Mouse (Mus musculus) kidney, adult 2 months (tissue): ENCODE data around the gene Rab11fip5. TPM values are rescaled to one million over a fixed set of nuclear protein-coding genes. Genes with fewer than 3 reads are reported as not detected.
A peak's percentile ranks its signal among the peaks of the same experiment; 100 is the strongest.

Experiments
- DNase-seq: peaks from one replicate; pipeline ENCODE4 v3.0.0; 2021
- H3K27ac ChIP-seq: fragments of 200-500 bp; 2 replicates; pipeline ENCODE4 v1.5.1; 2012; ENCODE audit warnings: low read depth, low read length, control low read depth, inconsistent platforms; ENCODE audit not compliant: insufficient read depth
- H3K27me3 ChIP-seq: fragments of 200-500 bp; replicated peaks from 2 replicates; pipeline ENCODE4 v1.6.1; 2012; ENCODE audit warnings: mild to moderate bottlenecking, moderate library complexity, low read length, inconsistent platforms; ENCODE audit not compliant: control insufficient read depth, insufficient read depth
- H3K36me3 ChIP-seq: fragments of 200-500 bp; 2 replicates; pipeline ENCODE4 v1.6.1; 2012; ENCODE audit warnings: mild to moderate bottlenecking, moderate library complexity, low read length, inconsistent platforms; ENCODE audit not compliant: control insufficient read depth, insufficient read depth
- H3K4me1 ChIP-seq: fragments of 200-500 bp; 2 replicates; pipeline ENCODE4 v1.6.1; 2011; ENCODE audit warnings: low read length; ENCODE audit not compliant: control insufficient read depth, insufficient read depth
- H3K4me3 ChIP-seq: fragments of 200-500 bp; 2 replicates; pipeline ENCODE4 v1.5.1; 2011; ENCODE audit warnings: mild to moderate bottlenecking, low read depth, low read length, control low read depth; ENCODE audit not compliant: insufficient read depth
- CTCF ChIP-seq: fragments of 200-500 bp; conservative IDR thresholded peaks from 2 replicates; pipeline ENCODE4 v1.5.1; 2011; ENCODE audit warnings: low read depth, mild to moderate bottlenecking, control low read depth, low read length, moderate library complexity, mixed read lengths; ENCODE audit not compliant: insufficient read depth, insufficient read length
- POLR2A ChIP-seq: fragments of 200-500 bp; IDR thresholded peaks from one replicate; pipeline ENCODE4 v1.6.1; 2011; ENCODE audit warnings: low read depth, low read length, control low read depth
- WGBS: fragments of 180-500 bp; shearing (Covaris S2); methylation state at CpG from one replicate; pipeline ENCODE4 v1.1.7; 2018; 5-methylcytosine and 5-hydroxymethylcytosine counted together
- polyA plus RNA-seq: library from polyadenylated mRNA; depleted of rRNA; stranded (reverse); fragments of >200 nt; gene quantifications from 2 replicates; pipeline ENCODE4 v1.2.3, GENCODE M21; 2012; rRNA removed

Rab11fip5 gene
- polyA plus RNA-seq, result 56.8 and 63.6 TPM in 2 replicates

DNA sequence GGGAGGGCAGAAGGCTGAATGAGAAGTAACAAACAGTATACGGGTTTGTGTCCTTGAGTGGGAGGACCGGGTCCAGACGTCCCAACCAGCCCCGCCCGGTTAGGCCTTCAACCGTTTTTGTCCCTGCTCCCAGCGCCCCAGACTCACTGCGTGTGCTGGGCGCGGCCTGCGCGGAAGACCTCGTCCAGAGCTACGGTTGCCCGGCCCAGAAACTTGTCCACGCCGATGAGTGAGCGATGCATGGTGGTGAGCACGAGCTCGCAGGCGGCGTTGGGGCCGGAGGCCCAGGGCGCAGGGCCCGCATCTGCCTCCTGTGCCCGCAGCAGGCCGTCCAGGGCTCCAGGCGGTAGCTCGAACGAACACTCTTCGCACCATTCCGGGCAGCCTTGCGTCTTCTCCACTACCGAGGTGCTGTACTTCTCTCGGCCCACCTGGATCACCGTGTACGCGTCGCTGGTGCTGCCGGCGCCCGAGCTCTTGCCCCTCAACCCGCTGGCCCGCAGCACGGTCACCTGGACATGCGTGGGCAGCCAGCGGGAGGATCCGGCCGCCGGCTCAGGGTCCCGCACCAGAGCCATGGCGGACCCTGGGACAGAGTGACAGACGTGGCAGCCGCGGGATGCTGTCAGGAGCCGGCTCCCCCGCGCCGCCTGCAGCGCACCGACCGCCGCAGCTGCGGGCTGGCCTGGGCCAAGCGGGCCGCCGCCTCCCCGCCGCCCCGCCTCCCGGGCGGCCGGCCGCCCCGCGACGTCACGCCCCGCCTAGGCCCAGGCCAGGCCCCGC lies at the start of gene Rab11fip5:
Gene Rab11fip5 (minus strand): TSS at position 684 of the 783 bp plus-strand sequence.
- TF ChIP-seq CTCF, result no peak
- peak; percentile 20 for TF ChIP-seq POLR2A
- Histone ChIP-seq H3K4me3 (peak within 1 kb of the TSS; percentile 79), H3K27ac (peak within 1 kb of the TSS; percentile 96), H3K4me1 (peaks cover 43% of the 10 kb centered on the region), H3K36me3 (no peaks in the 10 kb centered on the region), H3K27me3 (no peaks in the 10 kb centered on the region)
- DNase-seq, result peak; percentile 65
- WGBS, result 1% methylated on average over 80 of the region's 80 CpGs

DNA sequence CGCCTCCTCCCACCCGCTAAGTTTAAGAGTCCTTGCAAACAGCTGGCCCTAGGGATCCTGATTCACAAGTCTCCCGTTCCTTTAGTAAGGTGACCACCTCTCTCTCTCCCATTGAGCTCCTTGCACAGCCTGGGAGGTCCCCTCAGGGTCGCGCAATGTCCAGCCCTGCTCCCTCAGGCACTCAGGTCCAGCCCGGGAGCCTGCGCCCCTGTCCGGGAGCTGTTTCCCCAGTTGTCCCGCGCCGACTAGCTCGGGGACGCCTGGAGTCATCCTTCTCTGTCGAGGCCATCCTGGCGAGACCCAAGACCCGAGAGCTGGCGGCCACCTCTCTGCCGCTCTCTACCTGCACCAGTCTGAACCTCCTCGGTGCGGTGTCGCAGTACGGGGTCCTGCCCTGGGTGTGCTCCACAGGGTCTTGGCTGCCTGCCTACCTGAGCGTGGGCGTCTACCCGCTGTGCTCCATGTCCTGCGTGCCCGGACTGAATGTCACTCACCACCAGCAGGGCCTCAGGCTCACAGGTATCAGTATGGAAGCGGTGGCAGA lies 49.5 kb upstream of the Rab11fip5 start, which contains the start of gene Noto:
Gene Noto (plus strand): TSS at position 51 of the 544 bp plus-strand sequence.
- no peak within 1 kb of the TSS for H3K4me3 ChIP-seq
- no peak for DNase-seq
- H3K27ac ChIP-seq, result no peak within 1 kb of the TSS
- 19% methylated on average over 28 of the region's 28 CpGs for WGBS
- TF ChIP-seq CTCF, result no peak
- no peak for TF ChIP-seq POLR2A
- no peaks in the 10 kb centered on the region for H3K27me3 ChIP-seq
- no peaks in the 10 kb centered on the region for H3K4me1 ChIP-seq
- H3K36me3 ChIP-seq, result no peaks in the 10 kb centered on the region

DNA sequence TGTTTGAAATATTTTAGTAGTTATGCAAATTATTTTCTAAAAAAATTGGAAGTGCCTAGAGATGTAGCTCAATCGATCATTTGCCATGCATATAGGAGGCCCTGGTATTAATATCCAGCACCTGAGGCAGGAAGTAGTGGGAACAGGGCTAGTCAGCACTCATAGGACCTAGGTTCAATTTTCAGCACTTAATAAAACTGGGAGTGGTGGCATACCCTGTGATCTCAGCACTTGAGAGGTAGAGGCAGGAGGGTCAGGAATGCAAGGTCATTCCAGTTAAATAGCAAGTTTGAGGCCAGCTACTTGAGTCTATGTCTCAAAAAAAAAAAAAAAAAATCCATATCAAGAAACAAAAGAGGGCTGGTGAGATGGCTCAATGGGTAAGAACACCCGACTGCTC lies 44.7 kb upstream of the Rab11fip5 start:
- Histone ChIP-seq H3K27me3 (no peaks in the 10 kb centered on the region), H3K27ac (no peak overlapping the region), H3K36me3 (no peaks in the 10 kb centered on the region), H3K4me3 (no peak overlapping the region), H3K4me1 (no peaks in the 10 kb centered on the region)
- no peak for TF ChIP-seq CTCF
- no peak for TF ChIP-seq POLR2A
- DNase-seq, result no peak
- 80% methylated on average over 2 of the region's 2 CpGs for WGBS

DNA sequence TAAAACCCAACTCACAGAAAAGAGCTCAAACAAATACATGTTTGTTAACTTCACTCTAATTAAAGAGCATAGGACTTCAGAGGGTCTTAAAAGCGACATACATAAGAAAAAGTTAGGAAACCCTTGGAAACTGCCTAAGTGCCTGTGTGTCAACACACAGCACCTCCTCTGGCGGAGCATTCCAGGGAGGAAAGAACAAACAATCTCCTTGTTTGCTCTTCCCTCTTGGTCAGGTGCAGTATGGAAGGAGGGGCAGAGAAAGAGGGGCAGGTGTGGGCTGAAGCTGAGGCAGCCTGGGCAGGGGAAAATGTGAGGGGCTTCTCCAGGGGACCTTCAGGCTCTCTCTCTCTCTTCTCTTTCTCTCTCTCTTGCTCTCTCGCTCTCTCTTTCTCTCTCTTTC lies 41.4 kb upstream of the Rab11fip5 start:
- DNase-seq, result no peak
- no peaks in the 10 kb centered on the region for H3K27me3 ChIP-seq
- no peak overlapping the region for H3K4me3 ChIP-seq
- H3K36me3 ChIP-seq, result no peaks in the 10 kb centered on the region
- no peaks in the 10 kb centered on the region for H3K4me1 ChIP-seq
- H3K27ac ChIP-seq, result no peak overlapping the region
- 75% methylated on average over 3 of the region's 3 CpGs for WGBS
- no peak for TF ChIP-seq CTCF
- TF ChIP-seq POLR2A, result no peak

DNA sequence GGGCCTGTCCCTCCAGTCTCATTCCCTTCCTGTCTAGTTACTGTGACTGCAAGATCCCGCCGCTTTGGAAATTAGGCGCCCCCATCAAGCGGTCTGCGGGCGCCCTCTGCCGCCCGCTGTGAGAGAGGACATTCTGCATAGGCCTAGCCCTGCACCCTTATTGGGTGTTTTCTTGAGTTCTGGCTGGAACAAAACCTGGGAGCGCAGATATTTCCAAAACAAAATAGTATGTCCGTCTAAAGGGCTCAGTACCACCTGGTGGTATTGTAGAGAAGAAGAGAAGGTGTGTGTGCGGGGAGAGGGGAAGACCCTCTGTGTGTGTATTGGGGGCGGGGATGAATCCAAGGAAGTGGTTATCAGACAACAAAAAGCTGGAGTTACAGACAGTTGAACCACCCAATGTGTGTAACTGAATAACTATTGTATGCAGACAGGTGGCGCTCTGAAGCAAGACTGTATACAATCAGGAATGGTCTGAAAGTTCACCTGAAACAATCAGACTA lies 36.4 kb upstream of the Rab11fip5 start:
- TF ChIP-seq POLR2A, result no peak
- TF ChIP-seq CTCF, result peak; percentile 74
- DNase-seq, result peak; percentile 62
- WGBS, result 13% methylated on average over 13 of the region's 13 CpGs
- Histone ChIP-seq H3K27ac (no peak overlapping the region), H3K4me1 (no peaks in the 10 kb centered on the region), H3K4me3 (no peak overlapping the region), H3K36me3 (no peaks in the 10 kb centered on the region), H3K27me3 (no peaks in the 10 kb centered on the region)

DNA sequence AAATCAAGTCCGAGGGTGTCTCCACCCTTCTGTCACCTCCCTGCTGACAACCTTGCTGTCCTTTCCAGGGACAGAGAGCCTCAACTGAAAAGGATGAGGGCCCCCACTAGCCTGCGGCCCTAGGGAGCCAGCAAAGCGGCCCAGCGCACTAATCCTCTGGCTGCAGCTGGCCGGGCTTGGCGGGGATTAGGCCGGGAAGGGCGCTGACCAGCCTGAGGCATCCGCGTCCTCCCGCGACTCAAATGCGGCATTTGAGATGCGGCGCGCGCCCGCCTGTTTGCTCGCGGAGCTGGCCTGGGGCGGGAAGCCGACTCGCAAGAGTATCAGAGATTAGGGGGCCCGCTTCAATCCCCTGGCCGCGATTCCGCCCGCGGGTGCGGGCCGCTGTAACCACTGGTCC lies 34.6 kb upstream of the Rab11fip5 start:
- Histone ChIP-seq H3K36me3 (no peaks in the 10 kb centered on the region), H3K4me3 (no peak overlapping the region), H3K27me3 (no peaks in the 10 kb centered on the region), H3K27ac (no peak overlapping the region), H3K4me1 (no peaks in the 10 kb centered on the region)
- DNase-seq, result no peak
- WGBS, result 24% methylated on average over 31 of the region's 31 CpGs
- TF ChIP-seq POLR2A (no peak), CTCF (no peak)

DNA sequence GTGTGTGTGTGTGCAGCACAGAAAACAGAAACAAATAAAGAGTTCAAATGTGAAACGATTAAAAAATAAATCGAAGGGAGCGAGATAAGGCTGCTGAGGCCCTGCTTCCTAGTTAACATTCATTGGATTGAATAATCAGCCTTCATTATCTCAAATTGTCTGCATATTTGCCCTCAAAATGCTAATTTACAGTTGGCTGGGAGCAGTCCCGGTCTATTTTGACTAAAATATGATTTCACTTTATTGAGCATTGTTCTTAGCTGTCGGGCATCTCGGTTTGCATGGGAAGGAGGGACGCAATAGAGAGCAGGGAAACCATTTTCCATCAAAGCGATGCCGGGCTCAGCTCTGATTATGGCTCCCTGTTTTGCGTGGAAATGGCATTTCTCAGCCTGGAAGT lies 28.6 kb upstream of the Rab11fip5 start:
- no peak overlapping the region for H3K27ac ChIP-seq
- no peaks in the 10 kb centered on the region for H3K36me3 ChIP-seq
- TF ChIP-seq POLR2A (no peak), CTCF (no peak)
- H3K4me1 ChIP-seq, result peaks cover 3% of the 10 kb centered on the region; the same call in 1 of the 2 replicates
- H3K27me3 ChIP-seq, result no peaks in the 10 kb centered on the region
- H3K4me3 ChIP-seq, result no peak overlapping the region
- 67% methylated on average over 10 of the region's 10 CpGs for WGBS
- DNase-seq, result no peak
